In the genomic region with DNA sequence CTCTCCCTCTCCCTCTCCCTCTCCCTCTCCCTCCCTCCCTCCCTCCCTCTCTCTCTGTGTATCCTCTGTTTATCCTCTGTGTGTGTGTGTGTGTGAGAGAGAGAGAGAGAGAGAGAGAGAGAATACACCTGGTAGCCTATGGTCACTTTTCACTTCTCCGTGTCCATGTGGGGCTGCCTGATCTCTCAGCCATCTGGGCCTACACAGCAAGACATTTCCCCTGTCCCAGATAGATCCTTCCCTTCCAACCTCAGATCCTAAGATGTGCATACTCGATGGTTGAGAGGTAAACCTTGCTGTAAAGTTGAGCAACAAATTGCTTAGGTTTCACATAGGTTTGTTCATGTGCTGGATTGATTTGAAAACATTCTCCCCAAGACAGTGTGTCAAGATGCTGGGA, we compare ENCODE assay signal across 11 mouse cellular contexts.
"Had no signal": no experiment of that assay in that cellular context is flagged by ENCODE, and none has a peak within 500 bp of the region (broad histone marks: within the 10 kb centered on the region; RNA-seq: fewer than 3 reads in every experiment).

No protein-coding gene starts in this region.

- DNase-seq: kidney, adult 9 months; kidney, postnatal 14 days; kidney, postnatal 4 days; layer of hippocampus, postnatal 36 days; liver, embryonic 13.5 days; lung, adult 2 months; lung, postnatal 14 days; retina, postnatal 1 day; right cerebral cortex, postnatal 25 days; spleen, adult 18-20 months; thymus, postnatal 25 days had no signal
